Mouse (Mus musculus): Measurements from ENCODE around the gene Slc24a3. TPM values are rescaled to one million over a fixed set of nuclear protein-coding genes. Genes with fewer than 3 reads are reported as not detected.
A peak's percentile ranks its signal among the peaks of the same experiment; 100 is the strongest.

Gene Slc24a3
- polyA plus RNA-seq, 2 experiments: 0.58 TPM

GRCm38 (mm10) chr2:145217422-145217821, 49.9 kb downstream of the Slc24a3 start:
- Histone ChIP-seq H3K9me3 (ENCODE audit: control insufficient read depth, low read length) (no peaks in the 10 kb centered on the region), H3K4me1 (replicated peaks; ENCODE audit: control insufficient read depth in 2 of 2, insufficient read depth in 2 of 2, low read length in 1 of 2) (no peaks in the 10 kb centered on the region), H3K36me3 (replicated peaks; ENCODE audit: control insufficient read depth, insufficient read depth, low read depth) (no peaks in the 10 kb centered on the region), H3K4me3 (ENCODE audit: insufficient read depth in 1 of 2, low read depth in 2 of 2, low read length in 2 of 2) (no peak overlapping the region), H3K27me3 (ENCODE audit: control insufficient read depth, insufficient read depth, low read length) (no peaks in the 10 kb centered on the region), H3K4me2 (ENCODE audit: low read depth) (no peak overlapping the region), H3K27ac (no peak overlapping the region), H3K9ac (replicated peaks) (no peak overlapping the region)
- TF ChIP-seq EP300 (IDR thresholded peaks at IDR 0.05; ENCODE audit: low read depth) (no peak), CTCF (IDR thresholded peaks at IDR 0.05; ENCODE audit: low read depth) (no peak)
- DNase-seq (ENCODE audit: low read depth in 3 of 3, low spot score in 3 of 3) (no peak), ATAC-seq (ENCODE audit: insufficient read depth) (no peak)
- WGBS (ENCODE audit: insufficient replicate concordance): 72% methylated on average over 2 of the region's 2 CpGs

- no peaks in the 10 kb centered on the region for H3K27me3 ChIP-seq (ENCODE audit: control insufficient read depth, insufficient read depth, low read length)
- no peak overlapping the region for H3K27ac ChIP-seq
- no peak overlapping the region for H3K4me3 ChIP-seq (ENCODE audit: insufficient read depth in 1 of 2, low read depth in 2 of 2, low read length in 2 of 2)
- ATAC-seq (ENCODE audit: insufficient read depth): no peak
- no peaks in the 10 kb centered on the region for H3K9me3 ChIP-seq (ENCODE audit: control insufficient read depth, low read length)
- DNase-seq (ENCODE audit: low read depth in 3 of 3, low spot score in 3 of 3): no peak
- TF ChIP-seq CTCF (IDR thresholded peaks at IDR 0.05; ENCODE audit: low read depth) (no peak), EP300 (IDR thresholded peaks at IDR 0.05; ENCODE audit: low read depth) (no peak)
- H3K4me1 ChIP-seq (replicated peaks; ENCODE audit: control insufficient read depth in 2 of 2, insufficient read depth in 2 of 2, low read length in 1 of 2): peaks cover 0 to 2% of the 10 kb centered on the region in 2 experiments; a peak in 2 of 4 replicates
- H3K9ac ChIP-seq (replicated peaks): no peak overlapping the region
- 47% methylated on average over 6 of the region's 6 CpGs for WGBS (ENCODE audit: insufficient replicate concordance)
- H3K36me3 ChIP-seq (replicated peaks; ENCODE audit: control insufficient read depth, insufficient read depth, low read depth): no peaks in the 10 kb centered on the region
- H3K4me2 ChIP-seq (ENCODE audit: low read depth): no peak overlapping the region
These were observed 51.7 kb downstream of the Slc24a3 start for GRCm38 (mm10) chr2:145219246-145219645.

GRCm38 (mm10) chr2:145223646-145224045, 56.1 kb downstream of the Slc24a3 start:
- H3K4me3 ChIP-seq (ENCODE audit: insufficient read depth in 1 of 2, low read depth in 2 of 2, low read length in 2 of 2): no peak overlapping the region
- no peak for ATAC-seq (ENCODE audit: insufficient read depth)
- 46% methylated on average over 4 of the region's 4 CpGs for WGBS (ENCODE audit: insufficient replicate concordance)
- no peak for TF ChIP-seq EP300 (IDR thresholded peaks at IDR 0.05; ENCODE audit: low read depth)
- TF ChIP-seq CTCF (IDR thresholded peaks at IDR 0.05; ENCODE audit: low read depth): no peak
- no peak for DNase-seq (ENCODE audit: low read depth in 3 of 3, low spot score in 3 of 3)
- no peaks in the 10 kb centered on the region for H3K9me3 ChIP-seq (ENCODE audit: control insufficient read depth, low read length)
- no peak overlapping the region for H3K27ac ChIP-seq
- no peaks in the 10 kb centered on the region for H3K27me3 ChIP-seq (ENCODE audit: control insufficient read depth, insufficient read depth, low read length)
- H3K4me2 ChIP-seq (ENCODE audit: low read depth): no peak overlapping the region
- H3K4me1 ChIP-seq (replicated peaks; ENCODE audit: control insufficient read depth in 2 of 2, insufficient read depth in 2 of 2, low read length in 1 of 2): peaks cover 0 to 22% of the 10 kb centered on the region in 2 experiments; a peak in 2 of 4 replicates
- H3K36me3 ChIP-seq (replicated peaks; ENCODE audit: control insufficient read depth, insufficient read depth, low read depth): no peaks in the 10 kb centered on the region
- H3K9ac ChIP-seq (replicated peaks): no peak overlapping the region

GRCm38 (mm10) chr2:145225640-145226039, 58.1 kb downstream of the Slc24a3 start:
- TF ChIP-seq EP300 (IDR thresholded peaks at IDR 0.05; ENCODE audit: low read depth): no peak
- H3K9me3 ChIP-seq (ENCODE audit: control insufficient read depth, low read length): no peaks in the 10 kb centered on the region
- H3K4me1 ChIP-seq (replicated peaks; ENCODE audit: control insufficient read depth in 2 of 2, insufficient read depth in 2 of 2, low read length in 1 of 2): peaks cover 0 to 22% of the 10 kb centered on the region in 2 experiments; a peak in 2 of 4 replicates
- no peaks in the 10 kb centered on the region for H3K36me3 ChIP-seq (replicated peaks; ENCODE audit: control insufficient read depth, insufficient read depth, low read depth)
- no peak overlapping the region for H3K9ac ChIP-seq (replicated peaks)
- no peak overlapping the region for H3K4me2 ChIP-seq (ENCODE audit: low read depth)
- no peak overlapping the region for H3K4me3 ChIP-seq (ENCODE audit: insufficient read depth in 1 of 2, low read depth in 2 of 2, low read length in 2 of 2)
- no peak overlapping the region for H3K27ac ChIP-seq
- no peaks in the 10 kb centered on the region for H3K27me3 ChIP-seq (ENCODE audit: control insufficient read depth, insufficient read depth, low read length)
- ATAC-seq (ENCODE audit: insufficient read depth) (peak; percentile 47; the same call in 1 of the 2 replicates), DNase-seq (ENCODE audit: low read depth in 3 of 3, low spot score in 3 of 3) (no peak)
- 28% methylated on average over 3 of the region's 3 CpGs for WGBS (ENCODE audit: insufficient replicate concordance)

GRCm38 (mm10) chr2:145226100-145226499, 58.5 kb downstream of the Slc24a3 start:
- ATAC-seq (ENCODE audit: insufficient read depth) (peak; percentile 68), DNase-seq (ENCODE audit: low read depth in 3 of 3, low spot score in 3 of 3) (peak in 1 of 3 experiments; percentile 32)
- Histone ChIP-seq H3K27me3 (ENCODE audit: control insufficient read depth, insufficient read depth, low read length) (no peaks in the 10 kb centered on the region), H3K9ac (replicated peaks) (no peak overlapping the region), H3K27ac (no peak overlapping the region), H3K4me2 (ENCODE audit: low read depth) (no peak overlapping the region), H3K4me1 (replicated peaks; ENCODE audit: control insufficient read depth in 2 of 2, insufficient read depth in 2 of 2, low read length in 1 of 2) (peaks cover 0 to 22% of the 10 kb centered on the region in 2 experiments; a peak in 2 of 4 replicates), H3K4me3 (ENCODE audit: insufficient read depth in 1 of 2, low read depth in 2 of 2, low read length in 2 of 2) (no peak overlapping the region), H3K36me3 (replicated peaks; ENCODE audit: control insufficient read depth, insufficient read depth, low read depth) (no peaks in the 10 kb centered on the region), H3K9me3 (ENCODE audit: control insufficient read depth, low read length) (no peaks in the 10 kb centered on the region)
- 0% methylated on average over 1 of the region's 1 CpGs for WGBS (ENCODE audit: insufficient replicate concordance)
- TF ChIP-seq CTCF (IDR thresholded peaks at IDR 0.05; ENCODE audit: low read depth) (no peak), EP300 (IDR thresholded peaks at IDR 0.05; ENCODE audit: low read depth) (peak; percentile 21; the same call in 1 of the 2 replicates)

Measured in liver, embryonic 14.5 days (tissue).